Mouse (Mus musculus) G1E (cell line): ENCODE data around the gene Lurap1.

Experiments used
- CTCF ChIP-seq: IDR thresholded peaks from 2 replicates; pipeline ENCODE4 v1.5.1; 2012; ENCODE audit warnings: low read depth, low read length, inconsistent platforms, mixed read lengths
- TAL1 ChIP-seq: conservative IDR thresholded peaks from 2 replicates; pipeline ENCODE4 v1.6.1; 2012; ENCODE audit warnings: low read depth, low read length, inconsistent platforms, mixed read lengths

DNA sequence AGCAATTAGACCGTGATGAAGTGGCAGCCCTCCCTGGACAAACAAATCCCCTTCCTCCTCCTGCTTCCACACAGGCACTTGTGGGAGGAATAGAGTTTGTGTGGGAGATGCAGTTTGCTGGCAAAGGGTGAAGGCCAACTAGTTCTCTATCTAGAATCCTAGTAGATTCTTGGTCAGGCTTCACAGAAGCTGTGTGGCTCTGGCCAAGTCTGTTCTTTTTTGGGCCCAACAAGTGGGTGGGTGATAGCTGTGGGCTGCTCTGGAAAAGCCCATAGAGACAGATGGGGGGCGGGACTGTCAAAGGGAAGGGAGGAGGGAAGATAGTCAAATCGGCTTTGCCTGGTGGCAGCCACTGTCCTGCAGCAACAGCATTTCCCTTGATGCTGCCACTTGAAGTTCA lies 9.6 kb upstream of the Lurap1 start:
- TF ChIP-seq CTCF (no peak), TAL1 (no peak)
